Mouse (Mus musculus) right cerebral cortex, adult 2 months (tissue): ENCODE measurements at regions not wholly inside any gene's neighbourhood (a gene's known extent, or its start where the extent isn't known, plus 50 kb on each side); places are given as distances from the start of the nearest gene placed in this dataset.

ENCODE experiments used
- DNase-seq, 2 experiments: peaks; one replicate each; pipeline ENCODE4 v3.0.0; 2021 to 2022; ENCODE audit warnings: low spot score in 2 of 2

- DNase-seq = no peak
These were observed 87.6 kb downstream of the Rpl10-ps3 start for GRCm38 (mm10) chr9:50257162-50257561.

GRCm38 (mm10) chr9:50244982-50245671 is 99.6 kb downstream of the Rpl10-ps3 start:
- no peak for DNase-seq

DNA sequence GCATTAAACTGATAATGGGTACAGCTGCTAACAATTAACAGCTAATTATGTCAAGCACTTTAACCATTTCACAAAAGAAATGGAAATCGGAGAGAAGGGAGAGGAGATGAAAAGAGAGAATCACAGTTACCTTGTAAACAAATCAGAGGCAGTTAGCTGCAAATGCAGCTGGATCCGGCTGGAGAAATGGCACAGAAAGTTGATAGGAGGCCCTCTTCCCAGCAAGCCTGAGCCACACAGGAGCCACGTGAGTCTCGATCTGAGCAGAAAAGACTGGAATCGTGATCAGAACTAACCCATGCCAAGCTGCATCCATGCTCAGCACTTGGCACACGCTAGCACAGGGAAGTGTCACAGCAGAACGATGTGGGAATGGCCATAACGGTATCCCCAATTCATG is 103.8 kb downstream of the Rpl10-ps3 start:
- no peak for DNase-seq

- DNase-seq = no peak
These were observed 108.9 kb downstream of the Rpl10-ps3 start for GRCm38 (mm10) chr9:50235908-50236307.

GRCm38 (mm10) chr9:50234655-50235054 is 110.1 kb downstream of the Rpl10-ps3 start:
- no peak for DNase-seq

DNA sequence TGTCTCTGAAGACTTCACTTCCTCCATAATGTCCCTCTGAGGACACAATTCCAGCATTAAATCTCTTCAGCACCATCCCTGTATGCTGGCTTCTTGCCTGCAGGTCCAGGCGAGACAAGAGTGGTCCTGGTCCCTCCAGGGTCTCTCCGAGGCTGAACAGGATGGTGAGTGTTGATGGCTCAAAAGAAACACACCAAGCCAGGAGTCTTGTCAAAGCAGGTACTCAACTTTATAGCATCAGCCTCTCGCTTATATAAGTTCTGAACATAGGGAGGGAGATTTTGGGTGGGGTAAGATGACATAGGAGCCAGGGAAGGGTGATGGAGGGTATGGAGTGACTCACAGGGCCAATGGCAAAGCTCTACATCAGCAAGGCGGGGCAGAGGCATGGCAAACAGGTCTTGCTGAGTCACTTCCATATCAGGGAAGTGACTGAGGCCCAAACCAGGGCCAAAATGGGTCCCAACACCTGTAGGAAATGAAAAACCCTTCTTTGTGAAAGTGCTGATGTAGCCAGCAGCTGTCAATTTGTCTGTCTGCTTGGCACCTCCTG is 111.7 kb downstream of the Rpl10-ps3 start:
- no peak for DNase-seq

GRCm38 (mm10) chr9:50210481-50210880 is 134.3 kb downstream of the Rpl10-ps3 start:
- DNase-seq = no peak

GRCm38 (mm10) chr9:50199422-50200218 is 145.1 kb downstream of the Rpl10-ps3 start:
- DNase-seq = no peak

DNA sequence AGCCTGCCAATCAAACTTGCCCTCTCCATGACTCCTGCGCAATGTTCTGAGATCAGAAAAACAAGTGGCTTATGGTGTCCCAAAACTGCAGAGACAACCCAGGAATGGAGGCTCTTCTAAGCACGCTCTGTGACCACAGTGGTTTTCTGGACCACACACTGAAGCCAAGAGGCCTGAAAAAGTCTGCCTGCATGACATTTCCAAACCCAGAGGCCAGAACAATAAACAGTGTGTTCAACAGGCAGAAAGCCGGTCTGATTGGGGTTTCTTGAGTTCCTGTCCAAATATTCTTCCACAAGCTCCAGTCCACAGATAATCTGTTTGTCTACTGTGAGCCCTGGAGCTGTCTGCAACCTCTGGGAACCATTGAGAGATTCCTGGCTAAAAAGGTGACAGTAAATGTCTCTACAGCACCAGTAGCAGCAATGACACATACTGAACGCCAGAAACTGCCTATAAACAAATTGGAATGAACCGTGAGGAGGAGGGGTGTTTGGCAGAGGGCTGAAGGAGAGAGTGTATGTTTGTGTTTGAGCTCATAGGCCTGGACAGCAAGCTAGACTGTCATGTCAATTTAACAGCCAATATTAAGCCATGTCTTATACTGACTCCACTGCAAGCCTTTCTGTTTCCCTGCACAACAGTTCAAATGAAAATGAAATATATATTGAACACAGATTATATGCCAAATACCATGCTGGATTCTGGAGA is 152.2 kb downstream of the Rpl10-ps3 start:
- no peak for DNase-seq

DNA sequence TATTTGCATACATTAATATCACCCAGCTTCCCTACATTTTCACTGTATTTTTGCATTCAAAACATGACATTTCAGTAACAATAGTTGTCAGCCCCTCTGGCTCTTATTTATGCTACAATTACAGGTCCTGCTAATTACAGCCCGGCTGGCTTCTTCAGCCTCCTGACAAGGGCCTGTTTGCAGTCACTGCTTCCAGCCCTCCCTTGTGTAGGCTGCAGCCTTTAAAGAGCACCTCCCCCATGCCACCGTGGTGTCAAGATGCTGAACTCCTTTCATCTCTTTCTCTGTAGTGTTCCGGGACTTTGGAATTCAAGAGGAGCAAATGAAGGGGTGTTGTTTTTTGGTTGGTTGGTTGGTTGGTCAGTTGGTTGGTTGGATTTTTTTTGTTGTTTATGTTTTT is 153.6 kb downstream of the Rpl10-ps3 start:
- no peak for DNase-seq

DNA sequence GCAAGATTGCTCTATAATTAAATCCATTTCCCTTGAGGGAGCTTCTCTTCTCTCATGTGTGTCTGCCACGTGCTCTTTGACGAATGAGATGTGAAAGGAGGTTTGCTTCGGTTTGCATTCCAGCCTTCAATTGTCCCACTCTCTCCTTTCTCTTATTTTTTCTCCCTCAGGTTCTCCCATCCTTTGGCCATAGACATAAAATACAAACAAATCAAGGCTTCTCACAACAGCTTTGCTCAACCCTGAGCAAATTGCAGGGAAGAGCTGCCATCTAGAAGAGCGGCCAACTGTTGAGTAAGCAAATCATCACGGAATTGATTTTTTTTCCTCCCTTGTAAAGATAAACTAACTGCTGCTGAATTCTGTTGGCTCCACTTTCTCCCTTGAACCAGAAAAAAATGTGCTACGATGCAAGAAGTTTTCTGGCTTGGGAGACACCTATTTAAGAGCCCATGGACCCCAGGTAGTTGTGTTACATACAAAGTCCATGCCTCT is 156.1 kb downstream of the Rpl10-ps3 start:
- DNase-seq = no peak

- no peak for DNase-seq
These were observed 163.4 kb downstream of the Rpl10-ps3 start for GRCm38 (mm10) chr9:50181360-50181759.

GRCm38 (mm10) chr9:50176131-50176530 is 168.6 kb downstream of the Rpl10-ps3 start:
- DNase-seq = no peak

- DNase-seq = peak; percentile 80 to 83
These were observed 172.8 kb downstream of the Rpl10-ps3 start for GRCm38 (mm10) chr9:50171826-50172464.

- DNase-seq = no peak
These were observed 173.6 kb downstream of the Rpl10-ps3 start for GRCm38 (mm10) chr9:50171164-50171563.

DNA sequence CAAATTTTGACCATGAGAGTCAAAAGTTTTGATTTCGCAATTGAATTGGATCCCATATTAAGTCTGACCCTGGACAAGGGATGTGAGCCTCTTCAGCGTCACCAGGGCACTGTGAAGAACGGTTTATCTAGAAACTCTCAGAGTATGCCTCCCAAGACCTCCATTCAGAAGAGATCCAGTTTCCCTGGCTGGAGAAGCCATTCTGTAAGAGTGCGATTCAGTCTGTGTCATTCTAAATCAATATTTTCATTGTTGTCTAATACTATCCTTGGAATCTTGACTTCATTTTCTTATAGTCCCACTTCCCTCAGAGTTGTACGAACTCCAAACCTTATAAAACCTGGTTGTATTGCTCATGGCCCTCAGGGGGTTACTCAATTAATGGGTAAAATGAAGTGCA is 174.1 kb downstream of the Rpl10-ps3 start:
- DNase-seq = no peak

DNA sequence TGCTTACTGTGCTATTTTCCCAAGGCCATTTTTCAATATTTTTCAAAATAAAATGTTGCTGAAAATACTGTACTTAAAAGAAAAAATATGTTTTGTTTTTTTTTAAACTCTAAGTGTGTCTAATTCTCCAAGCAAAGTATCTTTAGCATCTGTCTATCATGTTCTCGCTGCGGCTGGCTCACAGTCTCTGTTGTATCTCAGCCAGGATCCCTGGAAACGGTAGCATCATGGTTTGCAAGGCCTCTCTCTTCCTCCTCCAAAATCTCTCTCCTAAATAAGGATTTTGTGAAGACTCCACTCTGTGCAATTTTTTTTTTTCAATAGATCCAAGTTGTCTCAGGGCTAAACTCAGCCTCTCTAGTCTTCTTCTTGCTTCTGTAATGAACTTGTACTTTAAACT is 190.2 kb downstream of the Rpl10-ps3 start:
- DNase-seq = peak in 1 of 2 experiments; percentile 37

- no peak for DNase-seq
These were observed 194.7 kb downstream of the Rpl10-ps3 start for GRCm38 (mm10) chr9:50150091-50150490.

GRCm38 (mm10) chr9:50142756-50143155 is 202.0 kb downstream of the Rpl10-ps3 start:
- no peak for DNase-seq

GRCm38 (mm10) chr9:50142091-50142490 is 202.7 kb downstream of the Rpl10-ps3 start:
- DNase-seq = peak in 1 of 2 experiments; percentile 10

GRCm38 (mm10) chr9:50141176-50141575 is 203.6 kb downstream of the Rpl10-ps3 start:
- DNase-seq = no peak
